Mouse (Mus musculus): ENCODE results near the gene Lsamp. TPM values are rescaled to one million over a fixed set of nuclear protein-coding genes. Genes with fewer than 3 reads are reported as not detected.
A peak's percentile ranks its signal among the peaks of the same experiment; 100 is the strongest.

Lsamp gene
- total and polyA plus RNA-seq, 2 experiments from 2014 or later = 0.61 to 0.95 TPM

DNA sequence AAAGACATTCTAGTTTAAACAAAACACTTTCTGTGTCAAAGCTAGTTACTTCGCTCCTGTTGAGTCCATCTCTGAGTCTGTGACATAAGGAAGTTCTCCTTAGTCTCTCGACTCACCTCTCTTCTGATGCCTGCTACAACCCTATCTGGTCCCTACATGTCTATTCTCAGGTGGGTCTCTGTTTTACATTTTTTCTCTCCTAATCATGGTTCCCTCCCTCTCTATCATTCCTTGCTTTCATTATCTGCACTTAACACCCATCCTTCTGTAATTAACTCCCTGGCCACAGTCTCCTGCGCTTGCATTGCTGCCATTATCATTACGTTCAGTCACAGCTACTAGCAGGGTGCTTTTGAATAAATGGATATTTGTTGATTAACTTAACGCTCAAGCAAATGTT is 726.3 kb downstream of the Lsamp start:
- TF ChIP-seq CTCF (IDR thresholded peaks at IDR 0.05; ENCODE audit: low read depth) = no peak
- TF ChIP-seq EP300 (IDR thresholded peaks at IDR 0.05; ENCODE audit: low read depth) = no peak
- ATAC-seq (ENCODE audit: insufficient read depth, low read depth) = no peak
- 69% methylated on average over 5 of the region's 5 CpGs for WGBS
- H3K4me3 ChIP-seq (ENCODE audit: low read depth, low read length) = no peak overlapping the region
- no peak overlapping the region for H3K4me2 ChIP-seq (ENCODE audit: low read depth, low read length)
- no peaks in the 10 kb centered on the region for H3K4me1 ChIP-seq (ENCODE audit: control insufficient read depth, insufficient read depth)
- no peaks in the 10 kb centered on the region for H3K9me3 ChIP-seq (replicated peaks; ENCODE audit: control insufficient read depth, low read length)
- no peaks in the 10 kb centered on the region for H3K36me3 ChIP-seq (replicated peaks; ENCODE audit: control insufficient read depth, insufficient read depth, low read length)
- DNase-seq (ENCODE audit: low spot score) = no peak
- no peak overlapping the region for H3K27ac ChIP-seq (ENCODE audit: low read depth)
- no peak overlapping the region for H3K9ac ChIP-seq (replicated peaks; ENCODE audit: low read depth, low read length)
- no peaks in the 10 kb centered on the region for H3K27me3 ChIP-seq (ENCODE audit: control insufficient read depth, insufficient read depth, low read length)

DNA sequence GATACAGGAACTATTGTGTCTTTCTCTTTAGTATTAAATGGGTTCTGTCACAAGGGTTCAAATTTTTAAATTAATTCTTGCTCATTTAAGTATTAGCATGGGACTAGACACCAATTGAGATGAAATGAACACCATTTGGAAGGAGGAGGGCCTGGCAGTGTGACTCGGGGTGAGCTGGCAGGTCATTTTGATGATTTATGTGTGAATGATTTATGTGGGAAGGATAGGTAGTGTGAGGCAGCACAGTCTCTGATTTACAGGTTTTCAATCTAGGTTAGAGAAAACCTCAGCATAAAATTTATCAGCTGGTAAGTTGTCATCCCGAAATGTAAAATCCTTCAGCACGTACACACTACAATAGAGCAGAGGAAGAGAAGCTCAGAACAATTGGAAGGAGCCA is 729.6 kb downstream of the Lsamp start:
- ATAC-seq (ENCODE audit: insufficient read depth, low read depth) = no peak
- WGBS = 61% methylated on average over 3 of the region's 3 CpGs

DNA sequence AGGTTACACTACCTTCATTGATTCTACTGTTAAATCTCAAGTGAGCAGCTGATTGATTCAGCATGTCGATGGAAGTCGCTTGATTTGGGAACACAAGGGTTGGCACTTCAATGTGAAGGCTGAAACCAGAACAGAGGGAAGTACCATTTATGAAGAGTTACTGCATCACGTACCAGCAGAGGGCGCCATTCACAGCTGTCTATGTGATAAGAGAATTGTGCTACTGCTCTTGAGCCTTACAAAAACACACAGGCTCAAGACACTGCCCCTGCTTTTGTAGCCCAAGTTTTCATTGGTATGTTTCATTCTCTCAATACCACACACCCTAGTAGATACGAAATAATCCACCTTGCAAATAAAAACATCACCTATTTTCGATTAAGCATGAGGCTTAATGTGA is 754.9 kb downstream of the Lsamp start:
- TF ChIP-seq EP300 (IDR thresholded peaks at IDR 0.05; ENCODE audit: low read depth) (no peak), CTCF (IDR thresholded peaks at IDR 0.05; ENCODE audit: low read depth) (peak; percentile 65)

More for the DNA sequence above, 729.6 kb downstream of the Lsamp start:
- Histone ChIP-seq H3K27ac (ENCODE audit: low read depth) (no peak overlapping the region), H3K36me3 (replicated peaks; ENCODE audit: control insufficient read depth, insufficient read depth, low read length) (no peaks in the 10 kb centered on the region), H3K9ac (replicated peaks; ENCODE audit: low read depth, low read length) (no peak overlapping the region), H3K4me1 (ENCODE audit: control insufficient read depth, insufficient read depth) (no peaks in the 10 kb centered on the region), H3K27me3 (ENCODE audit: control insufficient read depth, insufficient read depth, low read length) (no peaks in the 10 kb centered on the region), H3K4me2 (ENCODE audit: low read depth, low read length) (no peak overlapping the region), H3K4me3 (ENCODE audit: low read depth, low read length) (no peak overlapping the region), H3K9me3 (replicated peaks; ENCODE audit: control insufficient read depth, low read length) (no peaks in the 10 kb centered on the region)
- no peak for DNase-seq (ENCODE audit: low spot score)
- TF ChIP-seq CTCF (IDR thresholded peaks at IDR 0.05; ENCODE audit: low read depth) (no peak), EP300 (IDR thresholded peaks at IDR 0.05; ENCODE audit: low read depth) (no peak)

DNA sequence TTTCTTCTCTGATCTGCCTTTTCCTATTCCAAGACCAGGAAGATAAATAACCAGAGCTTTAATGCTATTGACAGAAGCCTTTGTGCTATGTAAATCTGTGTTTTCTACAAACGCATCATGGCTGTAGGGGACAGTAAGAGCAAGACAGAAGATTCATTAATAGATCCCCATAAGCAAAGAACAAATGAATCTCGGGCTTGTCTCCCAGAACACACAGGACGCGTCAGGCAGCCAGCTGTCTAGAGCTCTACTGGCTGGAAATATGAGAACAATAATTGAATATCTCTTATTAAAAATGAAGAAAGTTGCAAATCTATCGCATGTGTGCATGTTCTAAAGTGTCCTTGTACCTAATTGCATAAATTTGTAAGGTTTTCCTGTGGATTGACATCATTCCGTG is 755.6 kb downstream of the Lsamp start:
- WGBS = 76% methylated on average over 6 of the region's 6 CpGs
- no peak overlapping the region for H3K9ac ChIP-seq (replicated peaks; ENCODE audit: low read depth, low read length)
- no peak for DNase-seq (ENCODE audit: low spot score)
- no peak for ATAC-seq (ENCODE audit: insufficient read depth, low read depth)
- no peak overlapping the region for H3K27ac ChIP-seq (ENCODE audit: low read depth)
- H3K36me3 ChIP-seq (replicated peaks; ENCODE audit: control insufficient read depth, insufficient read depth, low read length) = no peaks in the 10 kb centered on the region
- H3K27me3 ChIP-seq (ENCODE audit: control insufficient read depth, insufficient read depth, low read length) = no peaks in the 10 kb centered on the region
- H3K4me2 ChIP-seq (ENCODE audit: low read depth, low read length) = no peak overlapping the region
- no peaks in the 10 kb centered on the region for H3K9me3 ChIP-seq (replicated peaks; ENCODE audit: control insufficient read depth, low read length)
- TF ChIP-seq EP300 (IDR thresholded peaks at IDR 0.05; ENCODE audit: low read depth) = no peak
- TF ChIP-seq CTCF (IDR thresholded peaks at IDR 0.05; ENCODE audit: low read depth) = no peak
- no peaks in the 10 kb centered on the region for H3K4me1 ChIP-seq (ENCODE audit: control insufficient read depth, insufficient read depth)
- H3K4me3 ChIP-seq (ENCODE audit: low read depth, low read length) = no peak overlapping the region

More for the DNA sequence above, 754.9 kb downstream of the Lsamp start:
- ATAC-seq (ENCODE audit: insufficient read depth, low read depth) (no peak), DNase-seq (ENCODE audit: low spot score) (peak; percentile 9)
- Histone ChIP-seq H3K4me1 (ENCODE audit: control insufficient read depth, insufficient read depth) (no peaks in the 10 kb centered on the region), H3K27ac (ENCODE audit: low read depth) (no peak overlapping the region), H3K36me3 (replicated peaks; ENCODE audit: control insufficient read depth, insufficient read depth, low read length) (no peaks in the 10 kb centered on the region), H3K4me2 (ENCODE audit: low read depth, low read length) (no peak overlapping the region), H3K9me3 (replicated peaks; ENCODE audit: control insufficient read depth, low read length) (no peaks in the 10 kb centered on the region), H3K4me3 (ENCODE audit: low read depth, low read length) (no peak overlapping the region), H3K9ac (replicated peaks; ENCODE audit: low read depth, low read length) (no peak overlapping the region), H3K27me3 (ENCODE audit: control insufficient read depth, insufficient read depth, low read length) (no peaks in the 10 kb centered on the region)
- 29% methylated on average over 6 of the region's 6 CpGs for WGBS

DNA sequence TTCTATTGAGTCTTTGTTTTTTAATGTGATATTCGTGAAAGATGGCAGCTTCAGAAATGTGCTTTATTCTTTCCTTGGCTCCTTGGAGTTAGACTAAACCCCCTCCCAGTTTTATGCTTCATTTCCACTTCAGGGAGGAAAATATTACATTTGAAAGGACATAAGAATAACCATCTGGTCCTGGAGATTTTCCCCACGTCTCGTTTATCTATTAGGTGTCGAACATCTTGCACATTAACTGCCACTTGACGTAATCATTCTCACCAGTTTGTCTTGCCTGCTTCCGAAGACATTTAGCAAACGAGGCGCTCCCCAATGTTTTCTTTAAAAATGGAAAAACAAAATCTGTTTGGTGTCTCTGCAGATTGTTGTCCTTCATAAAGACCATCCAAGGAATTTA is 756.1 kb downstream of the Lsamp start:
- TF ChIP-seq EP300 (IDR thresholded peaks at IDR 0.05; ENCODE audit: low read depth) (no peak), CTCF (IDR thresholded peaks at IDR 0.05; ENCODE audit: low read depth) (no peak)
- no peak overlapping the region for H3K4me3 ChIP-seq (ENCODE audit: low read depth, low read length)
- H3K27ac ChIP-seq (ENCODE audit: low read depth) = no peak overlapping the region
- WGBS = 59% methylated on average over 8 of the region's 8 CpGs
- no peaks in the 10 kb centered on the region for H3K4me1 ChIP-seq (ENCODE audit: control insufficient read depth, insufficient read depth)
- H3K36me3 ChIP-seq (replicated peaks; ENCODE audit: control insufficient read depth, insufficient read depth, low read length) = no peaks in the 10 kb centered on the region
- no peaks in the 10 kb centered on the region for H3K27me3 ChIP-seq (ENCODE audit: control insufficient read depth, insufficient read depth, low read length)
- DNase-seq (ENCODE audit: low spot score) (no peak), ATAC-seq (ENCODE audit: insufficient read depth, low read depth) (no peak)
- H3K9ac ChIP-seq (replicated peaks; ENCODE audit: low read depth, low read length) = no peak overlapping the region
- H3K4me2 ChIP-seq (ENCODE audit: low read depth, low read length) = no peak overlapping the region
- no peaks in the 10 kb centered on the region for H3K9me3 ChIP-seq (replicated peaks; ENCODE audit: control insufficient read depth, low read length)

DNA sequence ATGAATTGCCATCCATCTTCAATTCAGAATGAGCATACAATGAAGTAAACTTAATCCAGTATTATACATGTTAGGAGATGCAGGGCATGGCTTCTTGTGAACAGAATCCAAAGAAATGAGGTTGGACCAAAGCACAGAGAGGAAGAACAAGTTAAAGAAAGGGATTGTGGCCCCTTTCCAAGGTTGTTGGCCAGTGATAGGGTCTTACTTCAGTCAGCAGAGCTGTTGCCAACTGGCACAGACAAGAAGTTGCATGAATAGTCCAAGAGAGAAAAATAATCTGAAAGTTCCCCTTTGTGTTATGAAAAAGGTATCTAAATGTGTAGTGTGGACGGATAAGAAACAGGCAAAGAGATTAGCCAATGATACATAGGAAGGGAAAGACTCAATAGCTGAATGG is 843.0 kb downstream of the Lsamp start:
- TF ChIP-seq CTCF (IDR thresholded peaks at IDR 0.05; ENCODE audit: low read depth) (no peak), EP300 (IDR thresholded peaks at IDR 0.05; ENCODE audit: low read depth) (no peak)
- no peaks in the 10 kb centered on the region for H3K9me3 ChIP-seq (replicated peaks; ENCODE audit: control insufficient read depth, low read length)
- ATAC-seq (ENCODE audit: insufficient read depth, low read depth) = no peak
- DNase-seq (ENCODE audit: low spot score) = no peak
- no peaks in the 10 kb centered on the region for H3K4me1 ChIP-seq (ENCODE audit: control insufficient read depth, insufficient read depth)
- H3K4me2 ChIP-seq (ENCODE audit: low read depth, low read length) = no peak overlapping the region
- no peak overlapping the region for H3K27ac ChIP-seq (ENCODE audit: low read depth)
- H3K9ac ChIP-seq (replicated peaks; ENCODE audit: low read depth, low read length) = no peak overlapping the region
- 14% methylated on average over 1 of the region's 1 CpGs for WGBS
- H3K4me3 ChIP-seq (ENCODE audit: low read depth, low read length) = no peak overlapping the region
- no peaks in the 10 kb centered on the region for H3K36me3 ChIP-seq (replicated peaks; ENCODE audit: control insufficient read depth, insufficient read depth, low read length)
- H3K27me3 ChIP-seq (ENCODE audit: control insufficient read depth, insufficient read depth, low read length) = no peaks in the 10 kb centered on the region
